Mouse (Mus musculus) embryo, embryonic 10 days (tissue): Measurements from ENCODE around the gene Nr2c2ap.

ENCODE experiments used
- DNase-seq: peaks from one replicate; pipeline ENCODE4 v3.0.0-alpha.2; 2015; ENCODE audit warnings: low spot score

Gene Nr2c2ap

GRCm38 (mm10) chr8:70120667-70121066, 10.5 kb upstream of the Nr2c2ap start, which contains the start of gene Ncan:
TSS of gene Ncan (minus strand) at chr8:70120873.
- DNase-seq: peak; percentile 93

GRCm38 (mm10) chr8:70122863-70123262, 8.3 kb upstream of the Nr2c2ap start:
- DNase-seq: no peak

- DNase-seq: no peak
These were observed 6.1 kb upstream of the Nr2c2ap start for GRCm38 (mm10) chr8:70124992-70125391.

GRCm38 (mm10) chr8:70128435-70128834, 2.7 kb upstream of the Nr2c2ap start:
- no peak for DNase-seq

GRCm38 (mm10) chr8:70129309-70129952, 1.7 kb upstream of the Nr2c2ap start:
- no peak for DNase-seq

- DNase-seq: no peak
These were observed 1.1 kb upstream of the Nr2c2ap start for GRCm38 (mm10) chr8:70130066-70130465.

GRCm38 (mm10) chr8:70134086-70134485, 3.0 kb downstream of the Nr2c2ap start:
- no peak for DNase-seq

GRCm38 (mm10) chr8:70134931-70135330, 3.8 kb downstream of the Nr2c2ap start:
- DNase-seq: no peak

GRCm38 (mm10) chr8:70136591-70136990, 5.5 kb downstream of the Nr2c2ap start:
- DNase-seq: no peak

GRCm38 (mm10) chr8:70137890-70138289, 6.8 kb downstream of the Nr2c2ap start:
- DNase-seq: no peak

- DNase-seq: peak; percentile 99
These were observed 8.1 kb downstream of the Nr2c2ap start, which contains the start of the genes Rfxank, Borcs8 and Mef2b for GRCm38 (mm10) chr8:70139026-70139857. TSS of gene Rfxank (minus strand) at chr8:70139154. TSS of gene Borcs8 (plus strand) at chr8:70139499. TSS of gene Mef2b (plus strand) at chr8:70139711.

- no peak for DNase-seq
These were observed 8.8 kb downstream of the Nr2c2ap start for GRCm38 (mm10) chr8:70139981-70140380.

- no peak for DNase-seq
These were observed 16.8 kb downstream of the Nr2c2ap start for GRCm38 (mm10) chr8:70147678-70148607.

- no peak for DNase-seq
These were observed 19.0 kb downstream of the Nr2c2ap start for GRCm38 (mm10) chr8:70150158-70150557.

GRCm38 (mm10) chr8:70152537-70153257, 21.6 kb downstream of the Nr2c2ap start:
- DNase-seq: peak; percentile 91

- no peak for DNase-seq
These were observed 26.2 kb downstream of the Nr2c2ap start for GRCm38 (mm10) chr8:70157240-70157800.

- DNase-seq: peak; percentile 73
These were observed 27.1 kb downstream of the Nr2c2ap start for GRCm38 (mm10) chr8:70158069-70158853.

- no peak for DNase-seq
These were observed 28.1 kb downstream of the Nr2c2ap start for GRCm38 (mm10) chr8:70159211-70159610.

GRCm38 (mm10) chr8:70160015-70160414, 28.9 kb downstream of the Nr2c2ap start:
- DNase-seq: no peak

GRCm38 (mm10) chr8:70163316-70163715, 32.2 kb downstream of the Nr2c2ap start:
- no peak for DNase-seq
